In the genomic region with DNA sequence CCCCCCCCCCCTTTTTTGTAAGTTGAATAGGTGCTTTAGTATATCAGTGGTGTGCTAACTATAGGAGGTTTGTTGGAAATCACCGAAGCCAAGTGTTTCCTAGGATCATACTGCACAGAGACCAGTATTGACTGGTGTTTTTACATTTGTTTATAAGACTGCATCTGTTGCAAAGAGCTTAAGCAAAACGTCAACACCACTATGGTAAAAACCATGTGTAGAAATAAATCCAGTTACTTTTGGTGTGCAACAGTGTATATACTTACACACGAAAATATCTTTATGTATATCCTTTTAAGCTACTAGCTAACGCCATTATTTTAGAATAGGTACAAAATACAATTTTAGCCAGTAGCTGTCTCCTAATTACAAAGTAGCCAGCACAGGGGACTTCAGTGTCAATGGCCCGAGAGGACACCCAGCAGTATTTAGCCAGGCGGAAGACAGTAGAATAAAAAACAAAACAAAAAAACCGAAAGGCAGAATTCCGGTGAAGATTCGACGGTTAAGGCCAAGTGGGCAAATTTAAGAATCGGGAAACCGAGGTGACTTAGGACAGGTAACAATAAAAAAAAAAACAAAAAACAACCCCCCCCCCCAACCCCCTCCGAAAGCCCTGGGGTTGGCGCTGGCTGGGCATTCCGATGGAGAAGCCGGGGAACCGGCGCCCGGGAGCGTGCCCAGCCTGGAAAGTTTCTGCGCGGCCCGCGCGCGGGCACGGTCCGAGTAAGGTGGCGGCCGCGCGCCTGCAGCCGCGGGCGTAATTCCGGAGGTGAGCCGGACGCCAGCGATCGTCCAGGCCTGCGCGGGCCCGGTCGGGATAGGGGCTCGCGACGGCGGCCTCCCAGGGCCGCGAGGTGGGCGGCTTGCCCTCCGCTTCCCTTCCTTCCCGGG, we compare ENCODE assay signal across 8 mouse cellular contexts. TPM values are rescaled to one million over a fixed set of nuclear protein-coding genes. Genes with fewer than 3 reads are reported as not detected.
A peak's percentile ranks its signal among the peaks of the same experiment; 100 is the strongest.
DNase-seq lines count a peak whose midpoint lies in the region; ATAC-seq and TF ChIP-seq lines count a peak whose summit lies in the region.

No protein-coding gene starts in this region.

- WGBS in forebrain, postnatal 0 days = 1% methylated on average over 49 of the region's 53 CpGs
- WGBS in kidney, postnatal 0 days = 3% methylated on average over 20 of the region's 53 CpGs
- 3% methylated on average over 52 of the region's 53 CpGs for WGBS in midbrain, embryonic 10.5 days

- no peak for TF ChIP-seq CTCF in forebrain, postnatal 0 days (IDR thresholded peaks at IDR 0.05; ENCODE audit: low read depth)
- no peak for TF ChIP-seq CTCF in kidney, postnatal 0 days (IDR thresholded peaks at IDR 0.05; ENCODE audit: low read depth)

- peak overlapping the region; percentile 53 for H3K4me2 ChIP-seq in forebrain, postnatal 0 days (ENCODE audit: low read depth)
- peak overlapping the region; percentile 58 for H3K4me2 ChIP-seq in kidney, postnatal 0 days (ENCODE audit: low read length)

- peak; percentile 79 for DNase-seq in heart, adult 8-10 months (ENCODE audit: low spot score)
- no peak for DNase-seq in heart, adult 11 months
- DNase-seq in A20 (ENCODE audit: low read depth, low spot score) = peak; percentile 86
- peak; percentile 9 for DNase-seq in forebrain, postnatal 0 days
- DNase-seq in kidney, postnatal 0 days (ENCODE audit: low spot score) = no peak
- no peak for DNase-seq in midbrain, embryonic 10.5 days (ENCODE audit: low spot score)
- no peak for DNase-seq in T-cell, adult 2 months (ENCODE audit: low spot score)

- peak overlapping the region; percentile 79 for H3K4me3 ChIP-seq in brown adipose tissue, adult 24 weeks (ENCODE audit: insufficient read depth, low read depth, low read length)
- peak overlapping the region; percentile 98 for H3K4me3 ChIP-seq in forebrain, postnatal 0 days (ENCODE audit: low read depth, low read length)
- H3K4me3 ChIP-seq in kidney, postnatal 0 days (replicated peaks; ENCODE audit: low read depth, low read length) = peak overlapping the region; percentile 92
- H3K4me3 ChIP-seq in midbrain, embryonic 10.5 days = peak overlapping the region; percentile 99

- H3K9me3 ChIP-seq in forebrain, postnatal 0 days (ENCODE audit: low read length) = no peaks in the 10 kb centered on the region
- H3K9me3 ChIP-seq in kidney, postnatal 0 days (replicated peaks; ENCODE audit: low read length) = no peaks in the 10 kb centered on the region
- H3K9me3 ChIP-seq in midbrain, embryonic 10.5 days (replicated peaks) = no peaks in the 10 kb centered on the region

- H3K27ac ChIP-seq in brown adipose tissue, adult 24 weeks (replicated peaks; ENCODE audit: low read depth, low read length) = peak overlapping the region; percentile 94
- H3K27ac ChIP-seq in forebrain, postnatal 0 days (ENCODE audit: low read depth, low read length) = peak overlapping the region; percentile 100
- H3K27ac ChIP-seq in kidney, postnatal 0 days = peak overlapping the region; percentile 95
- H3K27ac ChIP-seq in midbrain, embryonic 10.5 days (replicated peaks) = peak overlapping the region; percentile 99

- no peaks in the 10 kb centered on the region for H3K36me3 ChIP-seq in forebrain, postnatal 0 days (ENCODE audit: insufficient read depth)
- no peaks in the 10 kb centered on the region for H3K36me3 ChIP-seq in kidney, postnatal 0 days (ENCODE audit: insufficient read depth, low read length)
- no peaks in the 10 kb centered on the region for H3K36me3 ChIP-seq in midbrain, embryonic 10.5 days

- no peak; the same call in 1 of the 2 replicates for ATAC-seq in forebrain, postnatal 0 days
- ATAC-seq in kidney, postnatal 0 days (replicated peaks; ENCODE audit: low FRiP score, low read depth) = peak; percentile 86

- H3K27me3 ChIP-seq in forebrain, postnatal 0 days (ENCODE audit: insufficient read depth, low read length) = no peaks in the 10 kb centered on the region
- H3K27me3 ChIP-seq in kidney, postnatal 0 days (ENCODE audit: insufficient read depth, low read length) = no peaks in the 10 kb centered on the region
- H3K27me3 ChIP-seq in midbrain, embryonic 10.5 days (ENCODE audit: low read depth, poor library complexity, severe bottlenecking) = no peaks in the 10 kb centered on the region

- H3K4me1 ChIP-seq in brown adipose tissue, adult 24 weeks (ENCODE audit: control insufficient read depth, insufficient read depth, insufficient read length, low read length) = peaks cover 6% of the 10 kb centered on the region
- peaks cover 7% of the 10 kb centered on the region for H3K4me1 ChIP-seq in forebrain, postnatal 0 days (ENCODE audit: insufficient read depth)
- H3K4me1 ChIP-seq in kidney, postnatal 0 days (replicated peaks; ENCODE audit: insufficient read depth, low read length) = peaks cover 13% of the 10 kb centered on the region; the same call in 1 of the 2 replicates
- peaks cover 36% of the 10 kb centered on the region for H3K4me1 ChIP-seq in midbrain, embryonic 10.5 days

- H3K9ac ChIP-seq in forebrain, postnatal 0 days = peak overlapping the region; percentile 72
- peak overlapping the region; percentile 82 for H3K9ac ChIP-seq in kidney, postnatal 0 days (ENCODE audit: low read depth, low read length)

RNA-seq across cellular contexts. Expression of gene Dyrk1a, which starts 1.2 kb away (rescaled TPM):
- 10 to 100 TPM; 70.5 to 87.1 (median 79.0) TPM for total RNA-seq in heart, adult 8-10 months (2022)
- polyA plus RNA-seq in brown adipose tissue, adult 24 weeks (2012; ENCODE audit: insufficient read depth, insufficient read length, missing spikeins) = 16.0 and 18.9 TPM in 2 replicates
- total RNA-seq in forebrain, postnatal 0 days (2014; rRNA removed) = 68.8 and 101 TPM in 2 replicates
- 10.5 and 13.5 TPM in 2 replicates for polyA plus RNA-seq in forebrain, postnatal 0 days (2015; fragmentation: Nextera tagmentation; extraction: Ambion mirVana)
- 8.5 and 8.6 TPM in 2 replicates for polyA plus RNA-seq in kidney, postnatal 0 days (2015; fragmentation: Nextera tagmentation; extraction: Ambion mirVana)
- 9.6 and 10.1 TPM in 2 replicates for polyA plus RNA-seq in midbrain, embryonic 10.5 days (2016; fragmentation: Nextera tagmentation; extraction: Ambion mirVana)

RNA-seq across cellular contexts. Expression of gene Vps26c, which starts 42.0 kb away (rescaled TPM):
- 10 to 100 TPM; 19.9 to 23.4 (median 22.0) TPM for total RNA-seq in heart, adult 8-10 months (2022)
- 12.1 and 19.1 TPM in 2 replicates for polyA plus RNA-seq in brown adipose tissue, adult 24 weeks (2012; ENCODE audit: insufficient read depth, insufficient read length, missing spikeins)
- total RNA-seq in forebrain, postnatal 0 days (2014; rRNA removed) = 72.2 and 82.0 TPM in 2 replicates
- polyA plus RNA-seq in forebrain, postnatal 0 days (2015; fragmentation: Nextera tagmentation; extraction: Ambion mirVana) = 48.2 and 55.0 TPM in 2 replicates
- polyA plus RNA-seq in kidney, postnatal 0 days (2015; fragmentation: Nextera tagmentation; extraction: Ambion mirVana) = 42.3 and 48.9 TPM in 2 replicates
- polyA plus RNA-seq in midbrain, embryonic 10.5 days (2016; fragmentation: Nextera tagmentation; extraction: Ambion mirVana) = 63.4 and 64.3 TPM in 2 replicates

Comparison
In these comparisons a context has a peak if more than half of its experiments do, and no peak if none do; other contexts are left out.
1. DNase-seq: peak in heart, adult 8-10 months (single experiment), A20 (single experiment) and forebrain, postnatal 0 days (single experiment); none in heart, adult 11 months (single experiment), kidney, postnatal 0 days (single experiment), midbrain, embryonic 10.5 days (single experiment) and T-cell, adult 2 months (single experiment).
2. Peak in every context shown above with its lines, with median percentiles within 50 percentile points of each other: H3K27ac ChIP-seq and H3K4me3 ChIP-seq.